Mouse (Mus musculus): Measurements from ENCODE around the gene Gpr108. TPM values are rescaled to one million over a fixed set of nuclear protein-coding genes. Genes with fewer than 3 reads are reported as not detected.

Gpr108 gene
- polyA plus RNA-seq, 1 experiment from 2014 or later: 37.6 TPM

- Histone ChIP-seq H3K4me1 (replicated peaks; ENCODE audit: insufficient read depth, low read length) (peaks cover 6% of the 10 kb centered on the region), H3K4me3 (replicated peaks; ENCODE audit: low read depth, low read length) (peak overlapping the region; percentile 50), H3K4me2 (ENCODE audit: low read length) (peak overlapping the region; percentile 61), H3K27ac (peak overlapping the region; percentile 74), H3K9me3 (replicated peaks; ENCODE audit: low read length) (no peaks in the 10 kb centered on the region), H3K27me3 (ENCODE audit: insufficient read depth, low read length) (no peaks in the 10 kb centered on the region), H3K9ac (ENCODE audit: low read depth, low read length) (peak overlapping the region; percentile 64), H3K36me3 (ENCODE audit: insufficient read depth, low read length) (no peaks in the 10 kb centered on the region)
- no peak for TF ChIP-seq CTCF (IDR thresholded peaks at IDR 0.05; ENCODE audit: low read depth)
- ATAC-seq (replicated peaks; ENCODE audit: low FRiP score, low read depth) (peak; percentile 88), DNase-seq (ENCODE audit: low spot score) (peak; percentile 85)
- WGBS: under 1% methylated on average over 48 of the region's 53 CpGs
These were observed 27.1 kb upstream of the Gpr108 start for GRCm38 (mm10) chr17:57275111-57275996.

- no peaks in the 10 kb centered on the region for H3K27me3 ChIP-seq (ENCODE audit: insufficient read depth, low read length)
- H3K27ac ChIP-seq: peak overlapping the region; percentile 74
- DNase-seq (ENCODE audit: low spot score): no peak
- peaks cover 6% of the 10 kb centered on the region for H3K4me1 ChIP-seq (replicated peaks; ENCODE audit: insufficient read depth, low read length)
- 5% methylated on average over 15 of the region's 15 CpGs for WGBS
- no peak for ATAC-seq (replicated peaks; ENCODE audit: low FRiP score, low read depth)
- H3K36me3 ChIP-seq (ENCODE audit: insufficient read depth, low read length): no peaks in the 10 kb centered on the region
- no peak for TF ChIP-seq CTCF (IDR thresholded peaks at IDR 0.05; ENCODE audit: low read depth)
- H3K4me2 ChIP-seq (ENCODE audit: low read length): peak overlapping the region; percentile 61
- H3K9me3 ChIP-seq (replicated peaks; ENCODE audit: low read length): no peaks in the 10 kb centered on the region
- peak overlapping the region; percentile 64 for H3K9ac ChIP-seq (ENCODE audit: low read depth, low read length)
- peak overlapping the region; percentile 50 for H3K4me3 ChIP-seq (replicated peaks; ENCODE audit: low read depth, low read length)
These were observed 26.4 kb upstream of the Gpr108 start for GRCm38 (mm10) chr17:57274686-57275085.

- no peaks in the 10 kb centered on the region for H3K27me3 ChIP-seq (ENCODE audit: insufficient read depth, low read length)
- no peak overlapping the region for H3K9ac ChIP-seq (ENCODE audit: low read depth, low read length)
- 24% methylated on average over 7 of the region's 7 CpGs for WGBS
- no peak overlapping the region for H3K4me3 ChIP-seq (replicated peaks; ENCODE audit: low read depth, low read length)
- peaks cover 6% of the 10 kb centered on the region for H3K4me1 ChIP-seq (replicated peaks; ENCODE audit: insufficient read depth, low read length)
- ATAC-seq (replicated peaks; ENCODE audit: low FRiP score, low read depth): no peak
- no peaks in the 10 kb centered on the region for H3K36me3 ChIP-seq (ENCODE audit: insufficient read depth, low read length)
- no peak overlapping the region for H3K27ac ChIP-seq
- DNase-seq (ENCODE audit: low spot score): no peak
- H3K9me3 ChIP-seq (replicated peaks; ENCODE audit: low read length): no peaks in the 10 kb centered on the region
- H3K4me2 ChIP-seq (ENCODE audit: low read length): peak overlapping the region; percentile 61; the same call in 1 of the 2 replicates
- TF ChIP-seq CTCF (IDR thresholded peaks at IDR 0.05; ENCODE audit: low read depth): no peak
These were observed 25.6 kb upstream of the Gpr108 start for GRCm38 (mm10) chr17:57273846-57274245.

GRCm38 (mm10) chr17:57271301-57271700 is 23.1 kb upstream of the Gpr108 start:
- no peak for ATAC-seq (replicated peaks; ENCODE audit: low FRiP score, low read depth)
- Histone ChIP-seq H3K36me3 (ENCODE audit: insufficient read depth, low read length) (no peaks in the 10 kb centered on the region), H3K27me3 (ENCODE audit: insufficient read depth, low read length) (no peaks in the 10 kb centered on the region), H3K4me2 (ENCODE audit: low read length) (no peak overlapping the region), H3K4me3 (replicated peaks; ENCODE audit: low read depth, low read length) (no peak overlapping the region), H3K4me1 (replicated peaks; ENCODE audit: insufficient read depth, low read length) (peaks cover 6% of the 10 kb centered on the region), H3K27ac (no peak overlapping the region), H3K9me3 (replicated peaks; ENCODE audit: low read length) (no peaks in the 10 kb centered on the region), H3K9ac (ENCODE audit: low read depth, low read length) (no peak overlapping the region)
- 42% methylated on average over 9 of the region's 9 CpGs for WGBS
- no peak for DNase-seq (ENCODE audit: low spot score)
- no peak for TF ChIP-seq CTCF (IDR thresholded peaks at IDR 0.05; ENCODE audit: low read depth)

GRCm38 (mm10) chr17:57267556-57268126 is 19.4 kb upstream of the Gpr108 start:
- H3K27me3 ChIP-seq (ENCODE audit: insufficient read depth, low read length): no peaks in the 10 kb centered on the region
- no peak for TF ChIP-seq CTCF (IDR thresholded peaks at IDR 0.05; ENCODE audit: low read depth)
- H3K9me3 ChIP-seq (replicated peaks; ENCODE audit: low read length): no peaks in the 10 kb centered on the region
- DNase-seq (ENCODE audit: low spot score) (no peak), ATAC-seq (replicated peaks; ENCODE audit: low FRiP score, low read depth) (no peak)
- H3K4me2 ChIP-seq (ENCODE audit: low read length): no peak overlapping the region
- WGBS: 83% methylated on average over 6 of the region's 6 CpGs
- H3K36me3 ChIP-seq (ENCODE audit: insufficient read depth, low read length): peaks cover 3% of the 10 kb centered on the region; the same call in 1 of the 2 replicates
- no peaks in the 10 kb centered on the region for H3K4me1 ChIP-seq (replicated peaks; ENCODE audit: insufficient read depth, low read length)
- H3K9ac ChIP-seq (ENCODE audit: low read depth, low read length): no peak overlapping the region
- H3K4me3 ChIP-seq (replicated peaks; ENCODE audit: low read depth, low read length): no peak overlapping the region
- no peak overlapping the region for H3K27ac ChIP-seq

Measured in kidney, postnatal 0 days (tissue).